17 mouse cellular contexts compared by ENCODE assay signal in genomic region chr5:150268261-150268660, GRCm38 (mm10).
DNase-seq lines count a peak whose midpoint lies in the region; ATAC-seq and TF ChIP-seq lines count a peak whose summit lies in the region.
"Had no signal": no experiment of that assay in that cellular context is flagged by ENCODE, and none has a peak within 500 bp of the region (broad histone marks: within the 10 kb centered on the region; RNA-seq: fewer than 3 reads in every experiment).

No protein-coding gene starts in this region.

- H3K4me3 ChIP-seq in kidney, postnatal 0 days (replicated peaks; ENCODE audit: low read depth, low read length): no peak overlapping the region
- H3K4me3 ChIP-seq in stomach, postnatal 0 days (ENCODE audit: low read depth, low read length): no peak overlapping the region
- H3K4me3 ChIP-seq: forebrain, embryonic 13.5 days; neural tube, embryonic 15.5 days had no signal

- no peak for ATAC-seq in kidney, postnatal 0 days (replicated peaks; ENCODE audit: low FRiP score, low read depth)
- ATAC-seq in stomach, postnatal 0 days (ENCODE audit: low FRiP score, low TSS enrichment): no peak
- no peak for ATAC-seq in megakaryocyte, adult 5-6 weeks (ENCODE audit: poor library complexity, severe bottlenecking)
- ATAC-seq: forebrain, embryonic 13.5 days; hindbrain, embryonic 16.5 days had no signal

- DNase-seq in kidney, postnatal 0 days (ENCODE audit: low spot score): no peak
- no peak for DNase-seq in kidney, adult 18-20 months
- peak; percentile 38 for DNase-seq in thymus, postnatal 4 days
- no peak for DNase-seq in thymus, postnatal 10 days (ENCODE audit: low spot score in 2 of 2)
- DNase-seq in ZHBTc4 (ENCODE audit: low read depth, low spot score) (peak; percentile 79), MN1 (ENCODE audit: low spot score) (no peak)
- no peak for DNase-seq in stomach, postnatal 0 days (ENCODE audit: low spot score)
- DNase-seq: adrenal gland, postnatal 10 days; cerebellum, adult 11 months; gastrocnemius, postnatal 36 days; kidney, postnatal 14 days; layer of hippocampus, postnatal 36 days; lung, postnatal 4 days had no signal

- WGBS in kidney, postnatal 0 days: 95% methylated on average over 3 of the region's 3 CpGs
- WGBS in stomach, postnatal 0 days: 100% methylated on average over 3 of the region's 3 CpGs

- peak; percentile 51 for TF ChIP-seq CTCF in kidney, postnatal 0 days (IDR thresholded peaks at IDR 0.05; ENCODE audit: low read depth)
- peak; percentile 59 for TF ChIP-seq CTCF in stomach, postnatal 0 days (IDR thresholded peaks at IDR 0.05; ENCODE audit: low read depth)

- no peaks in the 10 kb centered on the region for H3K9me3 ChIP-seq in kidney, postnatal 0 days (replicated peaks; ENCODE audit: low read length)
- no peaks in the 10 kb centered on the region for H3K9me3 ChIP-seq in stomach, postnatal 0 days (ENCODE audit: control insufficient read depth, low read length)
- H3K9me3 ChIP-seq: neural tube, embryonic 15.5 days had no signal

- H3K27ac ChIP-seq in kidney, postnatal 0 days: no peak overlapping the region
- H3K27ac ChIP-seq in stomach, postnatal 0 days (replicated peaks): no peak overlapping the region
- H3K27ac ChIP-seq: forebrain, embryonic 13.5 days; neural tube, embryonic 15.5 days had no signal

- TF ChIP-seq EP300 in stomach, postnatal 0 days (optimal IDR thresholded peaks at IDR 0.05): no peak

- H3K36me3 ChIP-seq in kidney, postnatal 0 days (ENCODE audit: insufficient read depth, low read length): no peaks in the 10 kb centered on the region
- no peaks in the 10 kb centered on the region for H3K36me3 ChIP-seq in stomach, postnatal 0 days (ENCODE audit: control insufficient read depth, insufficient read depth, low read length)
- H3K36me3 ChIP-seq: neural tube, embryonic 15.5 days had no signal

- no peak overlapping the region for H3K9ac ChIP-seq in kidney, postnatal 0 days (ENCODE audit: low read depth, low read length)
- no peak overlapping the region for H3K9ac ChIP-seq in stomach, postnatal 0 days (ENCODE audit: low read length)
- H3K9ac ChIP-seq: forebrain, embryonic 13.5 days; neural tube, embryonic 15.5 days had no signal

- no peaks in the 10 kb centered on the region for H3K27me3 ChIP-seq in kidney, postnatal 0 days (ENCODE audit: insufficient read depth, low read length)
- no peaks in the 10 kb centered on the region for H3K27me3 ChIP-seq in stomach, postnatal 0 days (ENCODE audit: control insufficient read depth, insufficient read depth, low read length)
- H3K27me3 ChIP-seq: forebrain, embryonic 13.5 days; neural tube, embryonic 15.5 days had no signal

- H3K4me2 ChIP-seq in kidney, postnatal 0 days (ENCODE audit: low read length): no peak overlapping the region
- H3K4me2 ChIP-seq in stomach, postnatal 0 days (replicated peaks; ENCODE audit: low read depth): no peak overlapping the region
- H3K4me2 ChIP-seq: forebrain, embryonic 13.5 days; neural tube, embryonic 15.5 days had no signal

- 0 out of 2 replicates have a peak, but pooled peaks cover 7% of the 10 kb centered on the region for H3K4me1 ChIP-seq in kidney, postnatal 0 days (replicated peaks; ENCODE audit: insufficient read depth, low read length)
- H3K4me1 ChIP-seq in stomach, postnatal 0 days (replicated peaks; ENCODE audit: control insufficient read depth, insufficient read depth): 0 out of 2 replicates have a peak, but pooled peaks cover 4% of the 10 kb centered on the region
- H3K4me1 ChIP-seq: forebrain, embryonic 13.5 days had no signal

Comparison
In these comparisons a context has a peak if more than half of its experiments do, and no peak if none do; other contexts are left out.
1. DNase-seq: peak in thymus, postnatal 4 days (single experiment) and ZHBTc4 (single experiment); none in kidney, postnatal 0 days (single experiment), kidney, adult 18-20 months (single experiment), thymus, postnatal 10 days (0 of 2), stomach, postnatal 0 days (single experiment) and MN1 (single experiment).